Mouse (Mus musculus): ENCODE data around the gene Trim71.

Gene Trim71

DNA sequence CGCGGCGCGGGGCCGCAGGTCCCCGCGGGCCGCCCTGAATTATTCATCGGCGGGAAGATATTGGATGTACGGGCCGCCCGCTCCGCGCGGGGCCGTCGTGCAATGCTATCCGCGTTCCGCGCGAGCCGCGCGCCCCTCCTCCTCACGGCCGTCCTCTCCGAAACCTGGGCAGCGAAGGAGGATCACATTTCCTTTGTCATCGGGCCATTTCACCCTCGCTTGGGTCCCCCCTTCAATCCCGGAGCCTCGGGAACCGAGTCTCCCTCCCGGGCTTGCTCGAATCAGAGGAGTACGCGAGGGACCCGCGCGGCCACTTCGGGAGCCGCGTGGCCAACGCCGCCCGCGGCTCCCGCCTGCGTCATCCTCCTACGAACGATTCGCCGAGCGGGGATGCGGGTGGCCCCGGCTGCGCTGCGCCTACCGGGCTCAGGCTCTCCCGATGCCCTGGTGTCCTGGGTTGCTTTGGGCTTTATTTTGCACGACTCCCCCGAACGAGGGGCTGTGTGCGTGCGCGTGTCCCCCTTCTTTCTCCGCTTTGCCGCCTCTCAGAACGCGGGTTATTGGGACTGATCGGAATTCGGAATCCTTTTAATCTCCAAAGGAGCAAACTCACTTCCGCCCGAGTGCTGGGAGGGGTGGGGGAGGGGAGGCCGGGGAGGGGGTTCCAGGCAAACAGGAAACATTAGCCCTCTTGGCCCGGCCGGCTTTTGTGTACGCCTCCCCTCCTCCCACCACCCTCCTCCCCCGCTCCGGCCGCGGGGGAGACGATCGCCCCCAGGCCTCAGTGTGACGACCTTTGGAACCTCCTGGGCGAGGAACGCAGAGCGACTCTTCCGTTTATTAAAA is at the start of gene Trim71:
Trim71 (minus strand) TSS at position 609 of the 846 bp plus-strand sequence.
- DNase-seq = peak in 1 of 2 experiments; percentile 48

DNA sequence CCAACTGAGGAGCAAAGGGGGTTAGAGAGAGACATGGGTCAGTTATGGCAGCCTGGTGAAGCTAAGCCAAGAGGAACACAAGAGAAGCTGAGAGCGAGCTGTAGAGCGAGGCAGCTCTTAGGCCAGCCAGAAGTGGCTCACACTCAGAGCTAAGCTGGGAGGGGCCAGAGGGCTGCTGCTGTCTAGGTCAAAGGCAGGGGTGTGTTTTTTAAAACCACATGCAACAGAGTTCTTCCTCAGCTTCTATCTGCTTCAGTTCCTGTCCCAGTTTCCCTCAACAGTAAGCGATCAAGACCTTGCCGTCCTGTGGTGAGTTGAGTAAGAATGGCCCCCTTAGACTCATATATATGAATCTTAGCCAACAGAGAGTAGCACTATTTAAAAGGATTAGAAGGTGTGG is 48.9 kb upstream of the Trim71 start:
- DNase-seq = no peak

DNA sequence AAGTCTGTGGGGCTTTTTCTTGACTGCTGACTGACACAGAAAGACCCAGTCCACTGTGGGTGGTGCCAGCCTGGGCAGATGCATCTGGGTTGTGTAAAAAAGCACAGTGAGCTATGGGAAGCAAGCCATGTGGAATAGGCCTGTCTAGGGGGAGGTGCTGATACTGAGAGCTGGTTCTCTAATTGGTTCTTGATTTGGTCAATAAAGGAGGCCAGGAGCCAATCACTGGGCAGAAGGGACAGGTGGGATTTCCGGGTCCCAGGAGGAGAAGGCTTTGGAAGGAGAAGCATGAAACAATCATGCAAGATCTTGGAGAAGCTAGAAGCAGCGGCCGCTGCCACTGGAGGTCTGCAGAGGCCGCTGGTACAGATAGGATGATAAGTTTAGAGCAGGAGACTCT is 48.4 kb upstream of the Trim71 start:
- DNase-seq = no peak

DNA sequence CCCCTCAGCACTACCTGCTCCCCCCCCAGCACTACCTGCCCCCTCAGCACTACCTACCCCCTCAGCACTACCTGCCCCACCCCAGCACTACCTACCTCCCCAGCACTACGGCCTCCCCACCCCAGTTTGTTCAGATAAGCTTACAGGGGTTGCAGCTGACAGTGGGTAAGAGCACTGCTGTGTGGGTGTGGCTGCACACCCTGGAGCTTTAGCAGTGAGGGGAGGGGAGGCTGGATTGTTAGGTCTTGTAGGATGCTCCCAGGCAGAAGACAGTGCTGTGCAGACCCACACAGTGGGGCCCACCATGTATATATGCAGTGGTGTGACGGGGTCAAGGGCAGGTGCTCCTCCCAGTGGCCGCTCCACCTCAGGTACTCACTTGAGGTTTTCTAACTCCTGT is 46.1 kb upstream of the Trim71 start:
- no peak for DNase-seq

DNA sequence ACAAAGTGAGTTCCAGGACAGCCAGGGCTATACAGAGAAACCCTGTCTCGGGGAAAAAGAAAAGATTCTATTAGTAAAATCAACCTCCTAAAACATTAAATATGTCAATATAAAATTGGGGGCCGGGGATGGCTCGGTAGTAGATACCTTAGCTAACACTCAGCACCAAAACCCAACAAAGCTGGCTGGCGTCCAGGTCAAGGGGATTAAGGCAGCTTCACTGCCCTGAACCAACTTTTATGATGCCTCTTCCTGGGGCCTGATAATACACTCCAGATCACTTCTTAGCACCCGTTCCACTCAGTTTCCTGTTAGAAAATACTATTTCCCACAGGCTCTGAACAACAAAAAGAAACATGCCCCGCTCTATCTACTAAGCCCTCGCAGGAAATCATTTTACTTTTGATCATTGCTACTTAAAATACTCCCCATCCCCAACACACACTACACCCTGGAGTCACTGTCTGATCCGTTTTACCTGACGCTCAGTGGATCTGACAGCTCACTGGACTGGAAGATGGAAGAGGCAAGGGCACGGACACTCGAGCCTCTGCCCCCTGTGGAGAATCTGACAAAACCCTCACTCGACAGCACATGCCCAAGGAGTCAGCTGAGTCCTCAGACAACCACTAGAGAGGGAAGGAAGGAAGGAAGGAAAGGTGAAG is 39.8 kb upstream of the Trim71 start:
- no peak for DNase-seq

DNA sequence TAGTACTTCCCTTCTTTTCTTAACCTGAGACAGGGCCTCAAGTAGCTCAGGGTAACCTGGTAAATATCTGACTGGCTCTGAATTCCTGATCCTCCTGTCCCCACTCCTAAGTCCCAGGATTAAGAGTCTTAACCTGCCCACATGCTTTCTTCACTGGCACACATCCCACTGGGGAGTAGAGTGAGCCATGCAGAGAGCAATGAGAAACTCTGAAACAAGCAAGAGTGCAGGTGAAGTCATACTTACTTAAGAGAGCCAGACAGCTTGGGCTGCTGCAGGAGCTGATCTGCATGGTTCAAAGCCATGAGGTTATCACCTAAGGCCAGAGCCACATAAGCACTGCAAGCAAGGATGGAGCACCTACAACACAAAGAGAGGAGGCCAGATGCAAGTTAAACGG is 36.9 kb upstream of the Trim71 start:
- peak in 1 of 2 experiments; percentile 6 for DNase-seq

DNA sequence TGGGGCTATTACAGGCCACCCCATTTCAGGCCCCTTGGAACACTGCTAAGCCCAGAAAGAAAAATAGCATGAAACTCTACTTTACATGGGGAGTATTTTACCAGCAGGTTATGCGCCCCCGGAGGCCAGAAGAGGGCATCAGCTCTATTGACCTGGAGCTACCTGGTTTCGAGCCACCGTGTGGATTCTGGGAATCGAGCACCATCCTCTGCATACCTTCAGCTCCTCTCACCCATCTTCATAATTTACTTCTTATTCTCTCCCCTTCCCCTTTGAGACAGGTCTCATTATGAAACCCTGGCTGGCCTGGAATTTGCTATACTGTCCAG is 20.8 kb upstream of the Trim71 start:
- peak in 1 of 2 experiments; percentile 38 for DNase-seq

DNA sequence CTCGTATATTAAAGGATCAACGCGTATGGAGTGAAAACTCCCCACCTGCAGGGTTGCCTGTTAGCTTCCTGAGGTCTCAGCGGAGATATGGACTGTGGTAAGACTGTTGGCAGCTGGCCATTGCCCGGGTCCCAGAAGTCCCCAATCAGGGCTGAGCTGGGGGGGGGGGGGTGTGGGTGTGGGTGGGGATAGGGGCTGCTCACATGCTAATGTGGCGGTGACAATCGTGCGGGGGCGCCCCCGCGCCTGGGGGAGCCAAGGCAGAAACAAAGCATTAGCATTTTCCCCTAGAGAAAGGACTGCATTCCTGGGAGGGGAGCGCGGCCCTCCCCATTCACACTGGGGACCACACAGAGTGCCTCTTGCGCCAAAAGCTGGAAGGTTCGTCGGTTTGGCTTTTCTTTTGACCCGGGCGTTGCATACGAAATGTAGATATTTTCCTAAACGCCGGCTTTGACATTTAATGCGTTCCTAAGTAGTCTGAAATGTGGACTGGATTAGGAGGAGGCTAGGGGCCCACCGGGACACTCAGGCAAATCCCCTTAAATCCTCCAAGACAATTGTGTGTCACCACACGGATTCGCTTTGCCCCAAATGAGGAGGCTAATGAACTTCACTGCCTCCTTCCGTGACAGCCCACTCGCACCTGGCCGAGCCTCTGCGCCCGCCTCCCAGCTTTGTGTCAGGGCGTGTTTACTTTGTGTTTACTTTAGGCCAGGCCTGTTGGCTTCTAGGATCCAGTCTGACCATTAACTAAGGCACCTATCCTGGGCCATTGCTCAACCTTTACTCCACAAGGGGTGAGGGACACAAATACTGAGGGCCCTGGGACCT is 20.2 kb upstream of the Trim71 start:
- peak; percentile 19 to 27 for DNase-seq

DNA sequence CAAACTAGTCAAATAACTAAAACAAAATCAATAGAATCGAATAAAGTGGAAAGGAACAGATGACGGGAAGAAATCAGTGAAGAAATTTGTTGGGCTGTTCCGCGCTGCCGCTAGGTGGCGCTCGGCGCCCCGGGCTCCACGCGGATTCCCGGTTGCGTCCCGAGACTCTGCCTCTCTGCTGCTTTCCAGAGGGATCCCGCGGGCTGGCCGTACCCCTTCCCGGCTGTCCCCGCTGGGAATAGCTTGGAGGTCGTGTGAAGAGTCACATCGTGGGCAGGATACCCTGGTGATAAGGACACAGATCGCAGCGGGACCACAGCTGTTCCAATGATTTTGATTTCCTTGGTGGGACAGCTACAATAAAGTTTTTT is 19.6 kb upstream of the Trim71 start:
- peak; percentile 62 to 86 for DNase-seq

DNA sequence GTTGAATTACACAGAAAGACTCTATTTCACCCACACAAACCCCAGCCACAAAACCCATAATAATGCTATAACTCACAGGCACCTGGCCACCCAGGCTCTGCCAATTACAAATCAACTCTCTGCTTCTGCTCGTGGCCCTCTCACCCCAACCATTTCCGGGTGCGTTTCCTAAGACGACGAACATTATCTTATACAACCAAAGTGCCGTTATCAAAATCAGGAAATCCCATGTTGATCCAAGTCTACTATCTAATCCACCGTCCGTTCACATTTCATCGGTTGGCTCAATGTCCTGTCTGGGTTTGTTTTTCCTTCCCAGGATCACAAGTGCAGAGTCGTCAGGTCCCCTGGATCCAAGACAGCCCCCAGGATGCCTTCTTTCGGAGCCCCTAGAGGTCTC is 14.5 kb upstream of the Trim71 start:
- DNase-seq = no peak

DNA sequence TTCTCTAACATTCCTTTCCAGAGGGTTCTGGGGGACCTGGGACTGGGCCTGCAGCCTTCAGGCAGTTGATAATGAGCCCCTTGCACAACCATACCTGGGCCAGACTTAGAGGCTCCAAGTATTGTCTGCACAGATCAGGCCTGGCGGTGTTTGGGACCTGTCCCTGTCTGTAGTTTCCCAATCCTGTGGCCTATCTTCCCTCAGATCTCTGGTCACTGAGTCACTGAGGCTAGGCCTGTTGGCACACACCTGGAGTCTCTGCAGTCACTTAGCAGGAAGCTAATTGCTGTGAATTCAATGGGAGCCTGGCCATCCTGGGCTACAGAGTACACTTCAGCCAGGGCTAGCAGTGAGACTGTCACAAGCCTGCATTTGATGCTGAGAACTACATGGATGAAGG is 11.8 kb upstream of the Trim71 start:
- no peak for DNase-seq

DNA sequence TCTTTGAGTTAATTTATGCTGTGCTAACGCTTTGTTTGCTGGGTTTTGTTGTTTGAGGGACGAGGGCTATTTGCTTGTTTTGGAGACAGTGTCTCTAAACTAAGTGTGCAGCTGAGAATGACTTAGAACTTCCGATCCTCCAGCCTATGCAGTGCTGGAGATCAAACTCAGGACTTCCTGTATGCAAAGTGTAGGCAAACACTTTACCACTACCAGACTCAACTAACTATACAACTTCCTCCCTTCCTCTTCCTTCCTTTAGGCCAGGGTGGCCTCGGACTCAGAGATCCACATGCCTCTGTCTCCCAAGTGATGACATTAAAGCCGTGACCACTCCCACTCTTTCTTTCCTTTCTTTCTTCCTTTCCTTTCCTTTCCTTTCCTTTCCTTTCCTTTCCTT is 9.4 kb upstream of the Trim71 start:
- DNase-seq = no peak

DNA sequence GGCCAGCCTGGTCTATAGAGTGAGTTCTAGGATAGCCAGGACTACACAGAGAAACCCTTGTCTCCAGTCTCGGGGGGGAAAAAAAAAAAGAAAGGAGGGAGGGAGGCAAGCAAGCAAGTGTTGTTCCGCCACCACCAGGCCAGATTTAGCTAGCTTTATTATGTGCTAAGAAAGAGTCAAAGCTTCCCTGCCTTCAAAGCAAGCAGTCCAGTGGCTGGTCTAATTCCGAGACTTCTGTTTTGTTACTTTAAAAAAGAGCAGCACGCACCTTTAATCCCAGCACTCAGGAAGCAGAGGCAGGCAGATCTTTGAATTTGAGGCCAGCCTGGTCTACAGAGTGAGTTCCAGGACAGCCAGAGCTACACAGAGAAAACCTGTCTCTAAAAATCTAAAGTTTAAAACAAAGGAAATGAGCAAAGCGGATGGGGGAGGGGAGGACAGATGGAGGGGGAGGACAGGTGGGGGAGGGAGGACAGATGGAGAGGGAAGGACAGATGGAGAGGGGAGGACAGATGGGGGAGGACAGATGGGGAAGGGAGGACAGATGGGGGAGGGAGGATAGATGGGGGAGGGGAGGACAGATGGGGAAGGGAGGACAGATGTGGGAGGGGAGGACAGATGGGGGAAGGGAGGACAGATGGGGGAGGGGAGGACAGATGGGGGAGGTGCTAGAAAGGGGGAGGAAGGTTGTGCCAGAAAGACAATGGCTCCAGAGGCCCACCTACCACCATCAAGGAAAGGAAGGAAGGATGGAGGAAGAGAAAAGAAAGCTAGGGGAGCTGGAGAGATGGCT is 4.7 kb upstream of the Trim71 start:
- DNase-seq = no peak

DNA sequence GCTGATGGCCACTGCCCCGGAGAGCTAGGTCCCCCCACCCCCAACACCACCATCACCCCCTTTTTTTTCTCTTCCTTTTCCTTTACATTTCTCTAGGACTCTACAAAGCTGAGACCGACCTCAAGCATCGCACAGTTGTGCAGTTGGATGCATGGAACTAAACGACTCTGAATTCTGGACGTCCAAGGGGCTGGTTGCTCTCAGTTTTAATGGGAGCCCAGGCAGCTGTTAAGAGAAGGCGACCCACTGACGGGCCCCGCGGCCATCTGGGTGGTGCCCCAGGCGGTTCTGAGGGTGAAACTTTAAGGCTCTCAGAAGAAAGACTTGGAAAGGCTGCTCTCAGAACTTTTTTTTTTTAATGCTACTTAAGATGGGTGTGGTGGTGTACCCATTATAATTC is 498 bp upstream of the Trim71 start:
- DNase-seq = no peak

DNA sequence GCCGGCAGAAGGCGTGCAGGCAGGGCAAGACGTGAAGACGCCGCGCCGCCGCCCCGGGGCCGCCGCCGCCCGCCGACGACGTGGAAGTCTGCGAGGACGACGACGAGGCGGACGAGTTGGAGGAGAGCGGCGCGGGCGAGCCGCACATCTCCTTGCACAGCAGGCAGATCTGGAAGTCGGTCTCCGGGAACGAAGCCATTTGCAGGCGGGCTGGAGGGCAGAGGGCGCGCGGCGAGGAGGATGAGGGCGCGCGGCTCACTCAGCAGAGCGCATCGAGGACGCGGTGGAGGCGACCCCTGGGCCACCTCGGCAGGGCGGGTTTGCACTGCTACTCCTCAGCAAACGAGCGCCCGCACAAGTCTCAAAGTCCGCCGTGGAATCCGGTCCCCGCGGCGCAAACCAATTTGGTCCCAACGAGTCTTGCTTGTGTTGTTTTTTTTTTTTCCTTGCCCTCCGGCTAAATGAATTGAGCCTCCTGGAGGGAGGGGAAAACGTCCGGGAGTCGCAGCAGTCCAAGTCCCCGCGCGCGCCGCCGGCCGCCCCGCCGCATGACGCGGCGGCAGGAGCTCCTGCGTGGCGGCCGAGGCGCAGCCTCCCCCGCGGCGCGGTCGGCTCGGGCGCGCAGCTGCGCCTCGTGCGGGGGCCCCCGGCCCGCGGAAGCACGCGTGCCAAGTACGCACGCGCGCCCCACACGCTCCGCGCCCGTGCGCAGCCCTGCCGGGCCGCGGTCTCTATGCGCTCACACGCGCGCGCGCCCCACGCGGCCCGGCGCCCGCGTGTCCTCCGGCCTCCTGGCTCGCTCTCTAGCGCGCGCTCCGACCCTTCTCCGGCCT is 1.0 kb downstream of the Trim71 start:
- DNase-seq = peak in 1 of 2 experiments; percentile 51

DNA sequence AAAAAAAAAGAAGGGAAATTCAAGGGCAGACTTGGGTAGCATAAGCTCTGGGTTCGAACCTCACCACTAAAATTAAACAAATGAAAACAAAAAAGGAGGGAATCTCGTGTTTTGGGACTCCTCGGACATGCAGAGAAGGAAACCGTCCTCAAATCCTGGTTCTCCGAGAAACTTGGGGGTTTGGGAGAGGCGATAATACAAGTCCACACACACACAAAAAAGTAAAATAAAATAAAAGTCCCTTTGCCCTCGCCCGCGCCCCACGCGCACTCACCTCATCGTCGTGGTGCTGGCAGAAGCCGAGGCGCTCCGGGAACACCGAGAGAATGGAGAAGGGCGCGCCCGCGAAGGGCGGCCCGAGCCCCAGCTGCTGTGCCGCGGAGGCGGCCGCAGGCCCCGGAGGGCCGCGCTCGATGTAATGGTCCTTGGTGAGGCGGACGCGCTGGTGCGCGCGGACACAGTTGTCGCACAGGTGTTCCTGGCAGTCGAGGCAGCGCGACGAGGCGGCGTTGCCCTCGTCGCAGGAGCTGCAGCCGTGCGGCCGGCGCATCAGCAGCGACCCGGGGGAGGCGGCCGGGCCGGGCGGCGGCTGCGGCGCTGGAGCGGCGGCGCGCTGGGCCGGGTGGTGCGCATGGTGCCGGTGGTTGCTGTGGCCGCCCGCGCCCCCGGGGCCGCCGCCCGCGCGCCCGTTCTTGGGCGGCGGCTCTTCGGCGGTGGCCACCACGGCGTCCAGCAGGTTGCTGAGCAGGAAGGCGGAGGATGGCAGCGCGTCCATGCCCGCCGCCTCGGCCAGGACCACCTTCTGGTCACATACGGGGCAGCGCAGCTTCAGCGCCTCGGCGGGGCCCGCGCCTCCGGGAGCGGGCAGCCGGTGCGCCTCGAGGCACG is 1.9 kb downstream of the Trim71 start:
- DNase-seq = peak in 1 of 2 experiments; percentile 8

DNA sequence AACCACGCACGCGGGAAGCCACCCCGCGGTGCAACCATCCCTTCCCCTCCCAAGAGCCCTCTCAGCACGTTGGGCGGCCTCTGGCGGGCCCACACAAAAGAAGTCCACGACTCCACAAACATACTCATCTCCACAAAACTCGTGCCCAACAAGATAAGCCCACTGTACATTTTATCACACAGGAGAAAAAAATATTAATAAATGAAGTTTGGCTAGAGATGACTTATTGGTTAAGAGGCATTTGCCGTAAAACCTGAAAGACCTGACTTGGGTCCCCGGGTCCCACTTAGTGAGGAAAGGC is 2.5 kb downstream of the Trim71 start:
- no peak for DNase-seq

DNA sequence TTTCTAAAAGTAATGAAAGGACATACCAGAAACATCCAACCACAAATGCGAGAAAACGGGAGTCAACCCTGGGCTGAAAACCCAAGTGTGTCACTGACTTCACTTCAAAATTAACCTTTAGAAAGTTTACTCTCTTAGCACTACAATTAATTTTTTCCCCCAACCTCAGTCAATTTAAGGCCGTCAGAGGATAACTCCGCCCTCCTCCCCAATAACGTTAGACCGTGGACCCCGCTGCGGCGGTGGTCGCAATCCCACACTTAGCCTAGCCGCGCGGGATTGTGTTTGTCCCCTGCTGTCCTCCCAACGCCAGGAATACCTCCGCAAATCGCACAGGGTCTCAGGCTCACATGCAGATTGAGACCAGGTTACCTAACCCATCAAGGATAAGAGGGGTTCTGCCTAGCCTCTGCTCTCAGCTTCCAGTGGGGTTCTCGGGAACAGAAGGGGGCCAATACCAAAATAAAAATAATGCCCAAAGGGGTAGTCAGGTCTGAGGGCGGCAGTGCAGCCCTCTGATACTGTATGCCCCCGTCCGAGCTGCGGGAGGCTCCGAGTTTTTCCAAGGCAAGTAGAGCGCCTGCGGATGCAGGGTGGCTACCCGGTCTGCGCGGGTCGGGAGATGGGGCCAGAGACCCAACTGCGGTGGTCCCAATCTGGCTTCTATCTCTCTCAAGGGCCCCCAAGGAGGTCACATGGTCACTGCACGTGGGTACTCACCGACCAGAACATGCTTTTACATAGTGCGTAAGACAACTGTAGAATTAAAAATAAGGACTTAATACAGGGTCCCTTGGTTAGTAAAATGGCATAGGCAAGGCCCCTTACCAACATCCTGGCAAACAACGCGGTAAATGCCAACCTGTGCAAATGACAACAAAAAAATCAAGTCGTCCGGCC is 3.1 kb downstream of the Trim71 start:
- DNase-seq = no peak

DNA sequence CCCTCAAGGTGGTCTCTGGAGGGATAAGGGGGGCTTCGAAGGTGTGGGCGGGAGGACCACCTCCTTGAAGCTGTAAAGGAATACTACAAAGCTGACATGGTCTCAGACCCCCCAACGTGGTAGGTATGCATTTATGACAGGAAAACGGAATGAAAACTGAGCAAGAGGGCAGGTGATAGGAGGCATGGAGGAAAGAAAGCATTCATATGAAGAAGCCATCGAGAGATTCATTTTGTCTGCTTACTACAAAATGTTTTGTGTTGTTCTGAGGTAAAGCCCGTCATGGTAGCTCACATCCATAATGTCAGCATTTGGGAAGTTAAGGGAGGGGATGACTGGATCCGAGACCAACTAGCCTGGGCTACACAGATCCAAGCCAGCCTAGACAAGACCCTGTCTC is 4.0 kb downstream of the Trim71 start:
- DNase-seq = no peak

DNA sequence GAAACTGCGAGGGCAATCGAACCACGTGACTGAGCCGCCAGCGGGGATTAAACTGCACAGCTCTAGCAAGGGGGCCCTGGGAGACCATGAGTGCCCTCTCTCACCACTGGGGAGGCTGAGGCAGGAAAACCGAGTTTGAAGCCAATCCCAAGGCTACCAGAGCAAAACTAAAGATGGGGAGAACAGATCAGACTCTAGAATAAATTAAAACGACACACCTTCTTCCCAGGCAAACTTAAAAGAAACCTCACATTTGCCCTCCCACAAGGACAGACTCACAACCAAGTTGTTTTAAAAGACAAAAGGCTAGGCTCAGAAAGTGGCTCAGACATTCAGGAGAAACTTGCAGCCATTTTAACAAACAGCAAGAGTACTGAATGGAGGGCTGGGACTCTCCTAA is 7.1 kb downstream of the Trim71 start:
- peak in 1 of 2 experiments; percentile 9 for DNase-seq
